Mouse (Mus musculus) G1E (cell line): ENCODE data around the gene Gda. TPM values are rescaled to one million over a fixed set of nuclear protein-coding genes. Genes with fewer than 3 reads are reported as not detected.

ENCODE experiments used
- ATAC-seq: 2 replicates; pipeline ENCODE4 v1.8.0; 2016; ENCODE audit warnings: mild to moderate bottlenecking; ENCODE audit not compliant: insufficient number of reproducible peaks, poor library complexity, low FRiP score, severe bottlenecking; ENCODE audit errors: extremely low read depth
- DNase-seq: peaks from one replicate; pipeline ENCODE4 v3.0.0; 2012; ENCODE audit warnings: low spot score
- H3K27me3 ChIP-seq: 2 replicates; pipeline ENCODE4 v1.6.1; 2012; ENCODE audit warnings: mild to moderate bottlenecking, low read length, inconsistent platforms; ENCODE audit not compliant: insufficient read depth
- H3K36me3 ChIP-seq: replicated peaks from 2 replicates; pipeline ENCODE3; 2012; ENCODE audit warnings: mild to moderate bottlenecking, inconsistent platforms
- H3K4me1 ChIP-seq: 2 replicates; pipeline ENCODE4 v1.6.1; 2012; ENCODE audit warnings: low read depth, low read length, inconsistent platforms, mixed read lengths; ENCODE audit not compliant: insufficient read depth
- H3K4me3 ChIP-seq: 2 replicates; pipeline ENCODE4 v1.5.1; 2012; ENCODE audit warnings: low read depth, mild to moderate bottlenecking, inconsistent platforms, low read length, moderate library complexity, mixed read lengths
- H3K9me3 ChIP-seq: replicated peaks from 2 replicates; pipeline ENCODE4 v1.6.1; 2012; ENCODE audit warnings: inconsistent platforms
- CTCF ChIP-seq: IDR thresholded peaks from 2 replicates; pipeline ENCODE4 v1.5.1; 2012; ENCODE audit warnings: low read depth, low read length, inconsistent platforms, mixed read lengths
- GATA1 ChIP-seq: IDR thresholded peaks from 2 replicates; pipeline ENCODE4 v1.6.1; 2012; ENCODE audit warnings: borderline replicate concordance, low read length, inconsistent platforms, mixed read lengths
- GATA2 ChIP-seq: IDR thresholded peaks from 2 replicates; pipeline ENCODE4 v1.6.1; 2012; ENCODE audit warnings: low read depth, low read length, inconsistent platforms, borderline replicate concordance
- POLR2AphosphoS5 ChIP-seq: IDR thresholded peaks from 2 replicates; pipeline ENCODE4 v1.6.1; 2012; ENCODE audit warnings: low read depth, low read length, inconsistent platforms; ENCODE audit not compliant: insufficient replicate concordance
- TAL1 ChIP-seq: conservative IDR thresholded peaks from 2 replicates; pipeline ENCODE4 v1.6.1; 2012; ENCODE audit warnings: low read depth, low read length, inconsistent platforms, mixed read lengths
- polyA plus RNA-seq: library from polyadenylated mRNA; stranded (reverse); fragments of >175 nt; gene quantifications from 2 replicates; pipeline ENCODE4 v1.2.3, GENCODE M21; 2012
- total RNA-seq, 2 experiments: library from RNA; stranded (forward) in 1 of 2; stranded (reverse) in 1 of 2; fragments of 200-1000 nt in 1 of 2; fragments of >200 nt in 1 of 2; fragmentation: Nextera tagmentation in 1 of 2; gene quantifications; 2 replicates each; pipeline ENCODE4 v1.2.3; 2014 to 2017

The Gda gene
- 16.6 and 21.0 TPM in 2 replicates for total RNA-seq (2014; fragmentation: Nextera tagmentation)
- total RNA-seq (2017), result 4.9 and 6.0 TPM in 2 replicates
- polyA plus RNA-seq, result 1.2 and 1.7 TPM in 2 replicates

GRCm38 (mm10) chr19:21473345-21473744 is at the start of gene Gda:
Gda (minus strand) TSS chr19:21473445.
- peaks cover 5% of the 10 kb centered on the region for H3K9me3 ChIP-seq
- H3K4me3 ChIP-seq, result peak within 1 kb of the TSS; percentile 81
- ATAC-seq, result no peak
- peaks cover 4% of the 10 kb centered on the region; the same call in 1 of the 2 replicates for H3K27me3 ChIP-seq
- no peak for DNase-seq
- peaks cover 6% of the 10 kb centered on the region for H3K36me3 ChIP-seq
- TF ChIP-seq CTCF (no peak), GATA2 (no peak), GATA1 (no peak), POLR2AphosphoS5 (no peak), TAL1 (no peak)
- peaks cover 23% of the 10 kb centered on the region for H3K4me1 ChIP-seq

- Histone ChIP-seq H3K4me3 (no peak overlapping the region), H3K9me3 (no peaks in the 10 kb centered on the region), H3K27me3 (peaks cover 2% of the 10 kb centered on the region; the same call in 1 of the 2 replicates), H3K4me1 (peaks cover 35% of the 10 kb centered on the region), H3K36me3 (no peaks in the 10 kb centered on the region)
- TF ChIP-seq POLR2AphosphoS5 (no peak), CTCF (no peak), GATA2 (no peak), GATA1 (no peak), TAL1 (peak; percentile 43; the same call in 1 of the 2 replicates)
- DNase-seq (no peak), ATAC-seq (peak; percentile 28)
These were observed 47.0 kb upstream of the Gda start for GRCm38 (mm10) chr19:21520280-21520679.

- DNase-seq (peak; percentile 14), ATAC-seq (no peak)
- no peaks in the 10 kb centered on the region for H3K36me3 ChIP-seq
- no peaks in the 10 kb centered on the region for H3K9me3 ChIP-seq
- H3K4me3 ChIP-seq, result no peak overlapping the region
- no peak for TF ChIP-seq POLR2AphosphoS5
- H3K4me1 ChIP-seq, result peaks cover 26% of the 10 kb centered on the region; the same call in 1 of the 2 replicates
- H3K27me3 ChIP-seq, result no peaks in the 10 kb centered on the region
These were observed 36.9 kb upstream of the Gda start for GRCm38 (mm10) chr19:21510116-21510515.

- DNase-seq (no peak), ATAC-seq (no peak)
- TF ChIP-seq POLR2AphosphoS5 (no peak), TAL1 (no peak), GATA1 (no peak), CTCF (no peak), GATA2 (no peak)
- Histone ChIP-seq H3K9me3 (no peaks in the 10 kb centered on the region), H3K36me3 (no peaks in the 10 kb centered on the region), H3K4me1 (peaks cover 22% of the 10 kb centered on the region; the same call in 1 of the 2 replicates), H3K4me3 (no peak overlapping the region), H3K27me3 (no peaks in the 10 kb centered on the region)
These were observed 34.5 kb upstream of the Gda start for GRCm38 (mm10) chr19:21507561-21508232.

- Histone ChIP-seq H3K27me3 (no peaks in the 10 kb centered on the region), H3K36me3 (no peaks in the 10 kb centered on the region), H3K4me1 (peaks cover 22% of the 10 kb centered on the region; the same call in 1 of the 2 replicates), H3K4me3 (no peak overlapping the region), H3K9me3 (no peaks in the 10 kb centered on the region)
- ATAC-seq (no peak), DNase-seq (no peak)
- no peak for TF ChIP-seq CTCF
- no peak for TF ChIP-seq POLR2AphosphoS5
- TF ChIP-seq TAL1, result no peak
- no peak for TF ChIP-seq GATA2
- TF ChIP-seq GATA1, result no peak
These were observed 33.9 kb upstream of the Gda start for GRCm38 (mm10) chr19:21507133-21507532.

- no peaks in the 10 kb centered on the region for H3K27me3 ChIP-seq
- no peak for DNase-seq
- no peak for TF ChIP-seq GATA1
- TF ChIP-seq GATA2, result no peak
- TF ChIP-seq TAL1, result no peak
- H3K4me1 ChIP-seq, result peaks cover 19% of the 10 kb centered on the region; the same call in 1 of the 2 replicates
- H3K4me3 ChIP-seq, result no peak overlapping the region
- H3K9me3 ChIP-seq, result no peaks in the 10 kb centered on the region
- no peaks in the 10 kb centered on the region for H3K36me3 ChIP-seq
- ATAC-seq, result no peak
These were observed 31.5 kb upstream of the Gda start for GRCm38 (mm10) chr19:21504716-21505115.
